In the genomic region with DNA sequence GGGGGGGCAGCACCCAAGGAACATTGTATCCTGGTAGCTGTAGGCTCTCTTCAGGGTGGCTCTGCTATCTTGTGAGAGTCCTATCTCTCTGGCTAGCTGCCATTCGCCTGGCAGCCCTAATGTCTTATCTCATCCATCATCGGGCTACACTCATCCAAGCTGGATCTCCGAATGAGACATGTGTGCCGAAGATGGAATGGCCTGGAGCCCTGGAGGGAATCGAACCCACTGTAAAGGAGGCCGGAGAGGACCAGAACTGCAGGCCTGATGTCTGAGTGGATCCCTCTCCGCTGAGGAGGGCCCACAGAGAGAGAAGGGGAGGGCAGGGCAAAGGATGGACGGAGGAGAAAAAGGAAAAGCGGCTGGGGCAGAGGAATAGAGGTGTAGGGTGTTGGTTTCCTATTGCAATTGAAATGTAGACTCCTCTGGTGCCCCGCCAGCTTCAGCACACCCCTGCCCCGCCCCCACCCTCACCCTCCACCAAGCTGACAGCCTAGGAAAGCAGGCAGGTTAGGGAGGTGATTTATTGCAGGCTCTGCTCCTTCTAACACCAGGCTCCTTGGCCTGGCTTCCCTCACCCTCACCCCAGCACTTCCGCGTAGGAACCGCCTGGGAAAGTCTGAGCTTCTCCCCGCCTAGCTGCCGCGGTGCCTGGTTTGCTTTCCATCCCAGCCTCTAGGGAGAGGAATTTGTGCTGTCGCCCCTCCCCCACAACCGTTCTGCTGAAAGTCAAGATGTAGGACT, we compare ENCODE assay signal across 8 mouse cellular contexts. TPM values are rescaled to one million over a fixed set of nuclear protein-coding genes. Genes with fewer than 3 reads are reported as not detected.
A peak's percentile ranks its signal among the peaks of the same experiment; 100 is the strongest.
DNase-seq lines count a peak whose midpoint lies in the region; ATAC-seq lines count a peak whose summit lies in the region.

No protein-coding gene starts in this region.

- H3K27me3 ChIP-seq in lung, embryonic 15.5 days: no peaks in the 10 kb centered on the region
- H3K27me3 ChIP-seq in neural tube, embryonic 15.5 days (replicated peaks): no peaks in the 10 kb centered on the region

- no peak overlapping the region for H3K4me3 ChIP-seq in lung, embryonic 15.5 days
- no peak overlapping the region for H3K4me3 ChIP-seq in neural tube, embryonic 15.5 days (replicated peaks)

- peak; percentile 38 for ATAC-seq in frontal cortex, adult (ENCODE audit: low TSS enrichment)
- peak; percentile 77 for ATAC-seq in lung, embryonic 15.5 days (ENCODE audit: borderline replicate concordance, extremely low read depth, low FRiP score, low TSS enrichment)
- peak; percentile 79 for ATAC-seq in neural tube, embryonic 15.5 days (ENCODE audit: low FRiP score)

- peak; percentile 25 to 54 for DNase-seq in cerebellum, postnatal 25 days
- DNase-seq in cerebellum, adult 9-10 months: no peak
- DNase-seq in heart, postnatal 4 days: peak; percentile 86
- DNase-seq in kidney, postnatal 4 days: peak; percentile 89 to 93
- no peak for DNase-seq in spleen, postnatal 36 days (ENCODE audit: low spot score in 2 of 2)

- H3K9ac ChIP-seq in lung, embryonic 15.5 days: no peak overlapping the region
- H3K9ac ChIP-seq in neural tube, embryonic 15.5 days (replicated peaks): no peak overlapping the region

- no peaks in the 10 kb centered on the region for H3K36me3 ChIP-seq in lung, embryonic 15.5 days
- H3K36me3 ChIP-seq in neural tube, embryonic 15.5 days: no peaks in the 10 kb centered on the region

- peak overlapping the region; percentile 35 for H3K4me2 ChIP-seq in lung, embryonic 15.5 days
- peak overlapping the region; percentile 36 for H3K4me2 ChIP-seq in neural tube, embryonic 15.5 days

- H3K9me3 ChIP-seq in lung, embryonic 15.5 days: no peaks in the 10 kb centered on the region
- H3K9me3 ChIP-seq in neural tube, embryonic 15.5 days (replicated peaks): no peaks in the 10 kb centered on the region

- peak overlapping the region; percentile 58 for H3K27ac ChIP-seq in lung, embryonic 15.5 days
- H3K27ac ChIP-seq in neural tube, embryonic 15.5 days (replicated peaks): no peak overlapping the region

- 10% methylated on average over 19 of the region's 19 CpGs for WGBS in lung, embryonic 15.5 days
- 14% methylated on average over 19 of the region's 19 CpGs for WGBS in neural tube, embryonic 15.5 days

- peaks cover 12% of the 10 kb centered on the region for H3K4me1 ChIP-seq in lung, embryonic 15.5 days
- H3K4me1 ChIP-seq in neural tube, embryonic 15.5 days: peaks cover 12% of the 10 kb centered on the region

RNA-seq across cellular contexts. Expression of gene Fabp6, which starts 32.5 kb away (rescaled TPM):
- not detected for total RNA-seq in heart, postnatal 4 days (2021)
- not detected in 2 replicates for polyA plus RNA-seq in lung, embryonic 15.5 days (2015; fragmentation: Nextera tagmentation; extraction: Ambion mirVana)
- polyA plus RNA-seq in neural tube, embryonic 15.5 days (2015; fragmentation: Nextera tagmentation; extraction: Ambion mirVana): not detected in 2 replicates

RNA-seq across cellular contexts. Expression of gene 4933415A04Rik, which starts 47.0 kb away (rescaled TPM):
- 1 to 10 TPM; 3.3 to 3.8 TPM for total RNA-seq in heart, postnatal 4 days (2021)
- polyA plus RNA-seq in lung, embryonic 15.5 days (2015; fragmentation: Nextera tagmentation; extraction: Ambion mirVana): 5.9 and 6.3 TPM in 2 replicates
- polyA plus RNA-seq in neural tube, embryonic 15.5 days (2015; fragmentation: Nextera tagmentation; extraction: Ambion mirVana): 2.7 and 3.5 TPM in 2 replicates

RNA-seq across cellular contexts. Expression of gene Pwwp2a, which starts 48.0 kb away (rescaled TPM):
- 10 to 100 TPM; 38.7 to 39.4 TPM for total RNA-seq in heart, postnatal 4 days (2021)
- polyA plus RNA-seq in lung, embryonic 15.5 days (2015; fragmentation: Nextera tagmentation; extraction: Ambion mirVana): 23.4 and 28.4 TPM in 2 replicates
- polyA plus RNA-seq in neural tube, embryonic 15.5 days (2015; fragmentation: Nextera tagmentation; extraction: Ambion mirVana): 25.2 and 25.4 TPM in 2 replicates

Comparison
In these comparisons a context has a peak if more than half of its experiments do, and no peak if none do; other contexts are left out.
1. DNase-seq: peak in cerebellum, postnatal 25 days (2 of 2), heart, postnatal 4 days (single experiment) and kidney, postnatal 4 days (2 of 2); none in cerebellum, adult 9-10 months (single experiment) and spleen, postnatal 36 days (0 of 2).
2. Peak in every context shown above with its lines, with median percentiles within 50 percentile points of each other: ATAC-seq.